Mouse (Mus musculus): Measurements from ENCODE around the gene Cpt1a.
A peak's percentile ranks its signal among the peaks of the same experiment; 100 is the strongest.

Gene Cpt1a

DNA sequence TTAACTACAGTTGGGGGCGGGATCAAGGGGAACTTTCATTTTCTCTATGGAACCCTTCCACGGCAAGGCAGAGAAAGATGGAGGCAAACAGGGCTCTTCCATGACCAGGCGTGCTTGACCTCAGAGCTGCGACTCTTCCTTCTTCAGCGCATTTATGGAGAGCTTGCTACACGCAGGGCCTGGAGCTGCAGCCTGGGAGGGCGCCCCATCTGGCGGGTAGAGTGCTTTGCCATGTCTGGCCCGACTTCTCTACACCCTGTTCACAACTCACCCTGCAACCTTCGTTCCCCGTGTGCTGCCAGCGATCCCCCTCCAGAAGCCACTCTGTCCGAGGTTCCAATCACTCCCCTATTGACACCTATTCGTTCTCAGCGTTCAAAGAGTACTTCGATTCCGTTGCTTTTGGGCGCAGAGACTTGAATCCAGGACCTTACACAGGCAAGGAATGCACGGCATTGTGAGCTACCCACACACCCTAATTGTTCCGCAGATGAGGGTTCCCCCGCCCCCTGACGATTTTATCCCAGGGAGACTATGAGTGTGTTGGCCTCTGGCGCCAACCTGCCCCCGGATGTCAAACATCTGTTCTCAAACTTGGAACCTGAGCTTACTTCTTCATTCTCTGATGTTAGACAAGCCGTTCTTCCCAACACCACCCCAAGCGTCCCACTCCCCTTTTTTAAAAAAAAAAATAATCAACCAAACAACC, at the start of gene Cpt1a:
TSS of gene Cpt1a (plus strand) at position 74 of the 709 bp plus-strand sequence.
- peak in 1 of 2 experiments; percentile 25 for DNase-seq (ENCODE audit: low spot score in 2 of 2)

DNA sequence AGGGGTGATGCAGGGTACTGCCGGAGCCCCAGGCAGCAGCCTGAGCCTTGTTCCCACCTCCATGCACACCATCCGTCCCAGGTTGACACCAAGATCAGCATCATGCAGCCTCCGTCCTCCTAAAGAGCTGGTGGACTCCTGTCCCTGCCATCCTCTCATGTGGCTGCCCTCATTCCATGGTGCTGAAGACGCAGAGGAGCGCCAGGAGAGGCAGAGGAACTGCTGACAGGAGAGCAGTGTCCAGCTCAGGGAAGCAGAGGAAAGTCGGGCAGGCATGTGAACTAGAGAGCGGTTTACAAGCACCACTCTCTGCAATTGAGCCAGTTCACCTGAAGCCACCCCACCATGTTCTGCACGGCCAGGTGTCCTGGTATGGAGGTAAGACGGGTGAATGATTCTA, 48.8 kb upstream of the Cpt1a start:
- DNase-seq (ENCODE audit: low spot score in 2 of 2), result no peak

DNA sequence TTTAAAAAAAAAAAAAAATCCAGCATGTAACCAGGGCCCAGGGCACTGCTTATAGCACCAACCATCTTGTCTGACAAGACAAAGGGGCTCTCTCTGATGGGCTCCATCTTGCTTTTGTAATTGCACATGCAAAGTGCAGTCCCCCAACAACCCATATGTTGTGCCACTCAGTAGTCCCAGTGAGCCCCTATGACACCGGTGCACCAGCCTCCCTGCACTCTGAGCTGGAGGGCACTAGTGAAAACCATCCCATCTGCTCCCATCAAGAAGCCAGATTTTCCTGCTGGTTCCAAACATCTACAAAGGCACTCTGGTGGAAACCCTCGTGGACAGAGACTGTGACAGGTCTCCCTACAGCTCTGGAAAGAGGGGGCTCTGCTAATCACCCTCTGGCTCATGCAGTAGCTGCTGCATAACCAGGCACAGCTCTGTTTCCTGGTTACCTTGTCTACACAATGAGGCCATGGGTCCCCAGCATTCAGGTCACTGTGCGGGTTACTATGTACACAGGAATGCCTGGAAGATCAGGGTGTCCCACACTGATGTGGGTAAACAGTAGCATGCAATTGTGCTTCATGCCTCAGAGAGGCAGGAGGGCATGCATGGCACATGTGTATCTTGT, 46.3 kb upstream of the Cpt1a start:
- peak in 1 of 2 experiments; percentile 10 for DNase-seq (ENCODE audit: low spot score in 2 of 2)

DNA sequence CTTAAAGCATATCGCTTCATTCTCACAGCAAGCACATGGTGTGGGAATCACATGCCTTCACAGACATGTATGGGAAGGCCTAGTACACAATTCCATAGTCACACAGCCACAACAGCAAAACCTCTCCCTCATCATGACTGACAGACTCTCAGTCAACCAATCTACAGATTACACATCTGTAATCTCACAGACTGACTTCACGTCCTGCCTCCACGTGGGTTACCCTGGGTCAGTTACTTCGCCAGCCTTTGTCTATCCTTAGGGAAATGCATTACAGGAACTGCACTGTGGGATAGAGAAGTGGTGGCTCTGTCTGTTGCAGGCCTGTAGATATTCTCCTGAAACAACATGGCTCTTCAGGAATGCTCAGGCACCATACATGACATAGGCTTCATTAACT, 40.2 kb upstream of the Cpt1a start:
- no peak for DNase-seq (ENCODE audit: low spot score in 2 of 2)

DNA sequence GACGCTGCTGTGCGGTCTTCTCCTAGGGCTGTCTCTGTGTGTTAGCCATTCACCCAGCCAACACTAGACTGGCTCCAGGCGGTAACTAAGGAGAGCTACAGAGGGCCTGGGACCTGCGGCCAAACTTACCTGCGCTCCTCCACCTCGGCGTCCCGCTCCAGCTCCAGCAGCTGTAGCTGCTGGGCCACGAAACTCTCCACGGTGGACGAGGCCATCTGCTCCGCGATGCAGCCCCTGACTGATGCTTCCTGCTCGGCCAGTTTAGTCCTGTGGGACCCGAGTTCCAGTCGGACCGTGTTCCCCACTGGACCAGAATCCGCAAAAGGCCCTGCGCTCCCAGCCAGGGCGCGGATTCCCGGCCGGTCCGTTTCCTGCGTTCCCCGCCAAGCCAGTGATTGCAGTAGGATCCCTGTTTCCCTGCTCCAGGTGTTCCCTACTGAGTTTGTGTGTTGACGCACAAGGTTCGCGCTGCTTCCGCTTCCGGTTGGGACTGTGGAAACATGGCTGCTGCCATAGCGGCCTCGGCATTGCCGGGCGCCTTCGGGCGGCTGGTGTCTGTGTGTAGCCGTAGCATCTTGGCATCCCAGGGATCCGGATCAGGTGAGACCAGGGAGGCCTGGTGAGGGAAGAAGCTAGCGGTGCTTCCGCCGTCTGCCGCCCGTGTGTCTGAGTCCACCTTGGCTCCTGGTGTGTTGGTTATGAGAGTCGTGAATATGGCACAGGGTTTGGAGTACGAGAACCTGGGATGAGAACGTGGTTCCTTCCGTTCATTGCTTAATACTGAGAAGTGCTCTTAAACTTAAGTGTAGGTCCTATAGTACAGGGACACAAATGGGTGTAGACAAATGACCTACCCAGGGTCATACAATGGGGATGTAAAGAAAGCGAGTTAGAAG, 39.3 kb upstream of the Cpt1a start, which contains the start of the genes Mrpl21 and Ighmbp2:
TSS of gene Mrpl21 (plus strand) at position 330 of the 896 bp plus-strand sequence.
TSS of gene Ighmbp2 (minus strand) at position 446 of the 896 bp plus-strand sequence.
- peak; percentile 86 to 94 for DNase-seq (ENCODE audit: low spot score in 2 of 2)

DNA sequence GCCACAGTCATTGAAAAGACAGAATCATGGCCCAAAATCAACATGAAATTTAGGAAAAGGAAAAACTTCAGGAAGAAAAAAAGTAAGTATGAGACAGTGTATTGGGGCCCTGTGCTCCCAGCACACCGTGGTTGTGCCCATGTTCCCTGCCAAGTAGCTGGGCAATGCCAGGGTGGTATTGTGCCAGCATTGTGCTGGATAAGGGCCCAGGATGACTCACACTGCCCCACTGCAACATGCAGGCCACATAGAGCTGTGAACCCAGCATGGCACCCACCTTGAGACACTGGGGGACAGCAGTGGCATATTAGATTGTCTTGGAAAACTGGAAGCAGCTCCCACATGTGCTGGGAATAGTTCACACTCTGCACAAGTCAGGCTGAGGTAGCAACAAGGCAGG, 33.1 kb upstream of the Cpt1a start:
- DNase-seq (ENCODE audit: low spot score in 2 of 2), result no peak

DNA sequence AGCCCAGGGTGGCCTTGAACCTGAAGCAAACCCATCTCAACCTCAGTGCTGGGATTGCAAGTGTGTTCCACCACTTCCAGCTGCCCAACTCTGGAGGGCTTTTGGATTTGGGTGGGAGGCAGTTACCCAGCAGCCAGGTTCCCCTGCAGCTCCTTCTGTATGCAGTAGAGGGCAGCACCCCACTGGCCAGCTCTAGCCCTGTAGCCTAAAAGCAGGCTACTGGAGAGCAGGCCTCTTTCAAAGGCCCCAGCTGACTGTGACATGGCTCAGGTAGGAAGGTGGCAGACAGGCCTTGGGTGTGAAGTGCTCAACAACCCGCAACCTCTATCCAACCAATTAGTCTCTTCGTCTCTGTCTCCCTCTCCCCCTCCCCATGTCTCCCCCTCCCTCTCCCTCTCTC, 30.1 kb upstream of the Cpt1a start:
- DNase-seq (ENCODE audit: low spot score in 2 of 2), result peak; percentile 44 to 67

DNA sequence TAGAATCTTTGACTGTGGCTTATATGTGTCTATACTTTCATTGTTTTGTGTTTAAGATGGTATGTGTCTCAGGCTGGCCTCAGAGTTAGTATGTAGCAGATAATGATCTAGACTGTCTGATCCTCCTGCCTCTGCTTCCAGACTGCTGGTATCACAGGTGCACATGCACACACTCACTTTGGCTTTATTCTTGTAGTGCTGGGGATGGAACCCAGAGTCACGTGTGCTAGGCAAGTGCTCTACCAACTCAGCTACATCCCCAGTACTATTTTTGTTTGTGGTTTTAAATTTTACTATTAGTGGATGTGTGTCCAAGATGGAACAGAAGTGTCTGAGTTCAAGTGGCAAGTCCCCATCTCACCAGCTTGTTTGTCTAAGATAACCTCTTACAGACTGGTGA, 29.1 kb upstream of the Cpt1a start:
- DNase-seq (ENCODE audit: low spot score in 2 of 2), result no peak

DNA sequence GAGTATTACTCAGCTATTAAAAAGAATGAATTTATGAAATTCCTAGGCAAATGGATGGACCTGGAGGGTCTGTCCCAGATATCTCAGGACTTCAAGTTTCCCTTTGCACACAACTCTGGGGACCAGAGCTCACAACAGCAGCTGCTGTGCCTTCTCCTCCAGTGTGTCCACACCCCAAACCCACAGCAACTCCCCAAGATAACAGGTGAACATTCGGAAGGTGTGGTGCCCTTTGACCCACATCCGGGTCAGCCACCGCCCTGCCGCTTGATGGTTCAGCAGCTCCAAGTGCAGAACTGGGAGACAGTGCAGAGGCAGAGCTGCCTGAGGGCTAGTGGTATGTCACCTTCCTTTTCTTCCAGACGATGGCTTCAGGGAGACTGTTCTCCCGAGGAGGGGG, 26.9 kb upstream of the Cpt1a start:
- DNase-seq (ENCODE audit: low spot score in 2 of 2), result no peak

DNA sequence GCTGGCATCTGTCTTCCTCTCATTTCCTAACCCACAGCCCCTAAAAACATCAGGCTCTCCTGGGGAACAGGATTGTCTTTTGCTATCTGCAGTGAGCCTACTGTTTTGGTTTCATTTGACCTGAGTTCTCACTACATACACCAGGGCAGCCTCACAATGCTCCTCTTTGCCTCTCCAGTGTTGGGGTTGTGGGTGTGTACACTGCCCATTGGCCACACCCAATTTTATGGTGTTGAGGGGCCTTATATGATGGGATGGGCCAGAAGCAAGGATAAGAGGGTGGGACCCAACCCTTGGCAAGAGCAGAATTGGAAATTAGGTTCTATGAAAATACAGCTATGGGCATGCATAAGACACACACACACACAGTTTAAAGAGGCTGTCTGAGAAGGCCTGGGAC, 25.1 kb upstream of the Cpt1a start:
- DNase-seq (ENCODE audit: low spot score in 2 of 2), result no peak

DNA sequence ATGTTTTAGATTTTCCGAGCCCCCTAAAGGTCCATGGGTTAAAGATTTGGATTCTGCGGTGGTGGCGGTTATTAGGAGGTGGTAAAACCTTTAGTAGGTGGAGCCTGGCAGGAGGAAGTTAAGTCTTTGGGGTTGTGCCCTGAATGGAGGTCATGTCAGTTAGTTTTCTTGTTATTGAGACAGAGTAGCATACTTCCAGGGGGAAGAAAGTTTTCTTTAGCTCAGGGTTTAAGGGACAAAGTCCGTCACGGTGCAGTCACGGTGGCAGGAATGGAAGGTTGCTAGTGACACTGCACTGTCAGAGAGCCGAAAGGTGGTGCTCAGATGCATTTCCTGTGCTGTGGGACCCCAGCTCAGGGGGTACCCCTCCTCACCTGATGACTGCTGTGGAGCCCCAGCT, 24.4 kb upstream of the Cpt1a start:
- DNase-seq (ENCODE audit: low spot score in 2 of 2), result no peak

DNA sequence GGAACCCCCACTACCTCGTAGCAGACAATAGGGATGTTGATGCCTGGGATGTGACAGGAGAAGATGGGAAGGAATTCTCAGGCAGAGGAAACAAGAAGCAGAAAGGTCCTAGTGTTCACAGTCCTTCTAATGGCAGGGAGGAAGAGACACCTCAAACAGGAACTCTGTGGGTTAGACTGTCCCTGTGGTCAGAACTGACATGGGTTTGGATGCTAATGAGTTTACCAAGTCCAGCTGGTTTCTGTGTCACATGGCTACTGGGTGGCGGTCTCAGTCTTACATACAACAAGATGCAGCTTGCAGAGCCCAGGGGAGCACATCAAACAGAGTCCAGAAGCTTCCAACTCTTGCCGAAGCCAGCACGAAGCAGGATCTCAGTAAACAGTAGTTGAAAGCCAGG, 18.1 kb upstream of the Cpt1a start:
- no peak for DNase-seq (ENCODE audit: low spot score in 2 of 2)

DNA sequence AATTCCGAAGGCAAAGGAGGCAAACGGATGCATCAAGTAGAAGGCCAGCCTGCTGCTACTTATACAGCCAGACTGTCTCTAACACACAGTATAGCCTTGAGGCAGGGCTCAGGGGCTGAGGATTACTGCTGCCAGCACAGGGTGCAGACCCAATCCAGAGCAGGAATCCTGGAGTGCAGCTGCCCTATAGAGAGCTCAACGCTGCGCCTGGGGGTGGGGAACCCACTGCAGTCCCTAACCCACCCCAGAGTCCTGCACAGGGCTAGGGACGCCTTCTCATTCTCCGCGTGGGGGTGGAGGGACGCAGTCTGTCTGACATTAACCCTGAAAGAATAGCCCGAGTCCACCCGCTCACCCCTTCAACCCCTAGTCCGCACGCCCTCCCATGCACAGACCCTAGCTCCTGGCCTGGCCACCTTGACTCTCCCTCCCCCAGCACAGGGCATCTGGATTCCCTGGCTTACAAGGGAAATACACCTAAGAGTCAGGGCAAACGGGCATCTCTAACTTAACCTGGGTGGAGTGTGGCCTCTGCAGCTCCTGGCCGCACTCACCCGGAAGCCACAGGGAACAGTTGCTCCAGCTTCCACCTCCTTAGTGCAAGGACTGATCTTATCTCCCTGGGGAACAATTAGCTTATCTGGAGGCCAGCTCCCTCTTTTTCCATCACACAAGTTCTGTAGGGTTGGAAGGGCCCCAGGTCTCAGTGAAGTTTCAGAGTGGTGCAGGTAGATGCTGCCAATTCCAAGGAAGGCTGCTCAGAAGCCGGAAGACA, 14.8 kb upstream of the Cpt1a start:
- DNase-seq (ENCODE audit: low spot score in 2 of 2), result no peak

DNA sequence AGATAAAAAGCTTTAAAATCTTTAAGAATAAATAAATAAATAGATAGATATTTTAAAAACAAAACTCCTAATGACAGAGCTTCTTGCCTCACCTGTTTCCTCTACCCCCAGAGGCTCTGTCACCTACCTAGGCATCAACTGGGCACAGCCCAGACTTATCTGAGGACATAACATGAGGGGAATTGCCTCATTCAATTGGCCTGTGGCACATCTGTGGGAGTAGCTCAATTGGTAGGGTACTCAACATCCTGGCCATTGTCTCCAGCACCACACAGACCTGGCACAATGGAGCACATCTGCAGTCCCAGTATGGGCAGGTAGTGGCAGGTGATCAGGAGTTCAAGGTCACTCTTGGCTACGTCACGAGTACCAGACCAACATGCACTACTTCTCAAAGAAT, 2.8 kb upstream of the Cpt1a start:
- DNase-seq (ENCODE audit: low spot score in 2 of 2), result no peak

DNA sequence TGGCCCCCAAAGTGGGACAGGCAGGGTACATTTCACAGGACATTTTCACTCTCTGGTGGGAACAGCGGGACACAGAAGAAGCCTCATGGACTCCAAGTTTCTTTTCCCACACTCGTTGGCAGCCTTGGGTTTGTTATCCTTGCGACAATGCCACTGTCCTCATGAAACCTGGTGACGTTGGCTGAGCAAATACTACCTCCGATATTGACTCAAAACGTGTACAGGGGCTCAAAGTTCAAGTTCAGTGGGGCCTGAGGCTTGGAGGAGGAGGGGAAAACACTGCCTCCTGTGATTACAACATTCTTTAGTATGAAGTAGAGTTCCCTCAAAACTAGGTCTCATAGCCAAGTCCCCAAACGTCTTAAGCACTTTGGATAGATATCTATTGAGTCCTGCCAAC, 2.0 kb upstream of the Cpt1a start:
- no peak for DNase-seq (ENCODE audit: low spot score in 2 of 2)

DNA sequence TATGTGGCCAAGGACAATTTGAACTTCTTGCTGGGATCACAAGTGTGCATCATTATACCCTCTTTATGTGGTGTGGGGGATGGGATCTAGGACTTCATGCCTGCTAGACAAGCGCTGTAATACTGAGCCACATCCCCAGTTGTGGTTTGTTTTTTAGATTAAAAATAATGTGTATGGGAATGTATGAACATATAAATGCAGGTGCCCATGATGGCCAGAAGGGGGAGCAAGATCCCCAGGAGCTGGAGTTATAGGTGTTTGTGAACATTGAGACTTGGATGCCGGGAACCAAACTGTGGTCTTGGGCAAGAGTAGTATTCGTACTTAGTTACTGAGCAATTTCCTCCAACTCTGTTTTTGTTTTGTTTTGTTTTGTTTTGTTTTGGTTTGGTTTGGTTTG, 1.3 kb upstream of the Cpt1a start:
- no peak for DNase-seq (ENCODE audit: low spot score in 2 of 2)

DNA sequence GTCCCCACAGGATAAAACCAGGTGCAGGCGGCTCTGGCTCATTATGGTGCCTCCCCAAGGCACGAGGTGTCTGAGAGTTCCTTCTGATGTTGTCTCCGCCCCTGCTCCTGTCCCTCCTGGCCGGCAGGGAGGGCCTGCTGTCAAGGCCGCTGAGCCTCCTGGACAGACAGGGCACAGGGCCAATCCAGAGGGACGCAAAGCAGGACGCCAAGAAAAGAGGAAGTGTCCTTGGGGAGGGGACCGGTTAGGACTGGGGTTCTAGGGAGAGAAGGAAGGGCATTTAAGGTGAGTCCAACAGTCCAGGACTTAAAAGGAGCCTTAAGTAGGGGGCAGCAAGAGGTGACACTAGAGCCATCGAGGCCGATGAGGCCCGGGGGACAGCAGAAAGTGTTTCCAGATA, 517 bp upstream of the Cpt1a start:
- DNase-seq (ENCODE audit: low spot score in 2 of 2), result no peak

DNA sequence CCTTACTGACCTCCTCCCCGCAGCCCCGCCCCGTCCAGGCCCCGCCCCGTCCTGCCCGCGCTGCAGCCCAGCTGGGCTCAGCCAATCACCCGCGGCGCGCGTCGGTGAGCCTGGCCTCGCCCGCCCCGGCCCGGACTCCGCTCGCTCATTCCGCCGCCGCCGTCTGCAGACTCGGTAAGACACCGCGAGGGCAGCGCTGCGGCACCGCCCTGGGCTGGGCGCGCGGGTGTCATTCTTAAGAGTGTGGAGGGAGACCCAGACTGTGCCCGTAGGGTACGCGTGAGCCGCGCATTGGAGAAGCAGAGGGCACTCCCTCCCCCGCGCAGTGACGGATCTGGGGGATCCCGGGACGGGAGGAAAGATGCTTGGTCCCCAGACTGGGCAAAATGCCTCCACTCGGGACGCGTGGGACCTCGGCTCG, 1.1 kb downstream of the Cpt1a start:
- peak; percentile 30 to 58 for DNase-seq (ENCODE audit: low spot score in 2 of 2)

DNA sequence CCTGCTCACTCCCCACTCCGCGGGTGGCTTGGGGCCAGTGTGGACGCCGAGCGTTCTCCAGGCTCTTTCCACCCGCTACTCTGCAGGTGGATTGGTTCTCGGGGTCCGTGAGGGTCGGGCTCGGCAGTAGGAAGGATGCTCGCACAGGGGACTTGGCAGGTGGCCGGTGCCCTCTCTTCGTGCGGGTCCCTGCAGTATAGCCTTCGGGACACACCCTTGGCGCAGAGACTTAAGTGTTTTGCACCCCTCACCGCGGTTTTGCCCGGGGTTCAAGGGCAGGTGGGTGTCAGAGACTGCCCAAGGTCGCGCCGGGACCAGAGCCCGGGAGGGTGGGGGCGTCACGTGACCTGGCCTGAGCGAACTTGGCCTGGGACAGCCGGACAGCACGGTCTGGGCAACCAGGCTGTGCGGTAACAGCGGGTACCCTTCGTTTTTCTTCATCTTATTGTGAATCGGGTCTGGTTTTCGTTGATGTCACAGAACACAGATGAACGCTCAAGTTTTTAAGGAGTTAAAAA, 1.7 kb downstream of the Cpt1a start:
- DNase-seq (ENCODE audit: low spot score in 2 of 2), result peak in 1 of 2 experiments; percentile 40

DNA sequence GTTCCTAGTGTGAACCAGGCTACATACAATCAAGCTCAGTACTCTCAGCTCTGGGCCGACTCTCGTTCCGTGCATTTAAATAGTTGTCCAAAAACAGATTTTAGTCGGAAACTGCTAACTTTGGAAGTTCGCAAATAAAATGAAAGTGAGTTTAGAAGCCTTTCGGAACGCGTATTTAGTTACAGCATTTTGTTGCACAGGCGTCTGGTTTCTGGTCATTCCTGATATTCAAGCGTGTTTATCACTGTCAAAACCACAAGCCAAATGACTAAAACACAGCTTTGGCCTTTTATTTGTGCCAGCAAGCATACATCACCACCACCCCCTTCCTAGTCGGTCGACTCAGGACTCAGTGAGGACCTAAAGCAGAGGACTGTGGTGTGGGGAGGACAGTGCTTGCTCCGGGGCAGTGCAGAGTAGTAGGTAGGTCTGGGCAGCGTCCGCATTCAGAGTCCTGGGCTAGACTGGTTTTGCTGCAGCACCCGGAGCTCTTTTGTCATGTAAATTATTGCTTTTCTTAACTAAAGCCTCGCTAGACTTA, 2.2 kb downstream of the Cpt1a start:
- no peak for DNase-seq (ENCODE audit: low spot score in 2 of 2)

All from cerebellum, postnatal 4 days (tissue).